Mouse (Mus musculus) heart, postnatal 10 days (tissue): ENCODE data around the gene Gm9513. TPM values are rescaled to one million over a fixed set of nuclear protein-coding genes. Genes with fewer than 3 reads are reported as not detected.
A peak's percentile ranks its signal among the peaks of the same experiment; 100 is the strongest.

Source experiments
- DNase-seq, 2 experiments: peaks; one replicate each; pipeline ENCODE4 v3.0.0; 2021
- intact Hi-C: fragments of 180-260 bp; cut with DNase I; formaldehyde crosslinking; loops from one replicate; pipeline ENCODE4 v1.15.1; 2025
- total RNA-seq, 2 experiments: library from RNA; stranded (reverse); gene quantifications; 2 replicates each; pipeline ENCODE4 v1.2.3; 2021

Gene Gm9513
- not detected for total RNA-seq

DNA sequence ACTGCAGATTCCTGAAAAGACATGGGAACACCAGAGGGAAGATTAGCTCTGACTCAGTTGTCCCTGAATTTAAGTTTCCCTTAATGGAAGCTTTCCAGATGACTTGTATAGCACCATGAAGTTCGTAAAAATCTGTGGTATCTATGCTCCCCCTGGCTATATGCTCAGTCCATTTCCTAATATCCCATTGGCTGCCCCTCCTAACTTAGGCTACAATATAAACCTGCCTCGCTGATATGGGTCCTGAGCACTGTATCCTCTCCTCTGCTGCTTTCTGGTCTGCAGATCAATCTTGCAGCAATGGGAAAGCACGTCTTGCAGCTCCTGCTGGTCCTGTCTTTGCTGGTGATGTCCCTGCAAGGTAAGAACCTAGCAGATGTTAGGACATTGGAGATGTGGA lies at the start of gene Gm9513:
TSS of gene Gm9513 (plus strand) at position 301 of the 400 bp plus-strand sequence.
- intact Hi-C loops = no loop called here
- DNase-seq = no peak

DNA sequence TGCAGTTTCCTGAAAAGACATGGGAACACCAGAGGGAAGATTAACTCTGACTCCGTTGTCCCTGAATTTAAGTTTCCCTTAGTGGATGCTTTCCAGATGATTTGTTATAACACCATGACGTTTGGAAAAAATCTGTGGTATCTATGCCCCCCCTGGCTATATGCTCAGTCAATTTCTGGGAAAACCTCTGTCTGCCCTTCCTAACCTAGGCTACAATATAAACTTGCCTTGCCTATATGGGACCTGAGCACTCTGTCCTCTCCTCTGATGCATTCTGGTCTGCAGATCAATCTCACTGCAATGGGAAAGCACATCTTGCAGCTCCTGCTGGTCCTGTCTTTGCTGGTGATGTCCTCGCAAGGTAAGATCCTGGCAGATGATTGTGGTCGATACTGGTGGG lies 43.9 kb upstream of the Gm9513 start, which contains the start of gene Gm7257:
TSS of gene Gm7257 (plus strand) at position 301 of the 400 bp plus-strand sequence.
- intact Hi-C loops = loop anchor here (10.0 kb wide), 3 partner anchors 253 to 837 kb away; no protein-coding TSS in a partner anchor
- no peak for DNase-seq

DNA sequence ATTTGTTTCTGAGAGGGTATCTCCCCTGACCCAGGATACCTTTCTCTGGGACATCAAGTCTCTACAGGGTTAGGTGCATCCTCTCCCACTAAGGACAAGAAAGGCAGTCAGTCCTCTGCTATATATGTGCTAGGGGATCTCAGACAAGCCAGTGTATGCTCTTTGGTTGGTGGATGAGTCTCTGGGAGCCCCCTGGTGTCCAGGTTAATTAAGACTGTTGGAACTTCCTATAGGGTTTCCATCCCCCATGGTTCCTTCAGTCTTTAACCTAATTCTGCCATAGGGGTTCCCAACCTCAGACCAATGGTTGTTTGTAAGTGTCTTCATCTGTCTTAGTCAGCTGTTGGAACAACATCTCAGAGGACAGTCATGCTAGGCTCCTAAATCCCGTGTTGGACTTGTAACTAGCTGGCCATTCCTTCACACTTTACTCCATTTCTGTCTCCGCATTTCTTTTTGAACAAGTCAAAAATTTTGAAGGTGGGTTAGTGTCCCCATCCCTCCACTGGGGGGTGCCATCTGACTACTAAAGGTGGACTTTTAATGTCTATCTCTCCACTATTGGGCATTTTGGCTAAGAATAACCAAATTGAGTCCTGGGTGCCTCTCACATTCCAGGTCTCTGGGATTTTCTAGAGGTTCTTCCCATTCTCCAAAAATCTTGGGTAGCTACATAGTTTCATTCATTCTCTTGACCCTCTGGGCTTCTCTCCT lies 40.2 kb upstream of the Gm9513 start:
- DNase-seq = peak in 1 of 2 experiments; percentile 5
- intact Hi-C loops = loop anchor here (10.0 kb wide), 3 partner anchors 250 to 840 kb away; no protein-coding TSS in a partner anchor

DNA sequence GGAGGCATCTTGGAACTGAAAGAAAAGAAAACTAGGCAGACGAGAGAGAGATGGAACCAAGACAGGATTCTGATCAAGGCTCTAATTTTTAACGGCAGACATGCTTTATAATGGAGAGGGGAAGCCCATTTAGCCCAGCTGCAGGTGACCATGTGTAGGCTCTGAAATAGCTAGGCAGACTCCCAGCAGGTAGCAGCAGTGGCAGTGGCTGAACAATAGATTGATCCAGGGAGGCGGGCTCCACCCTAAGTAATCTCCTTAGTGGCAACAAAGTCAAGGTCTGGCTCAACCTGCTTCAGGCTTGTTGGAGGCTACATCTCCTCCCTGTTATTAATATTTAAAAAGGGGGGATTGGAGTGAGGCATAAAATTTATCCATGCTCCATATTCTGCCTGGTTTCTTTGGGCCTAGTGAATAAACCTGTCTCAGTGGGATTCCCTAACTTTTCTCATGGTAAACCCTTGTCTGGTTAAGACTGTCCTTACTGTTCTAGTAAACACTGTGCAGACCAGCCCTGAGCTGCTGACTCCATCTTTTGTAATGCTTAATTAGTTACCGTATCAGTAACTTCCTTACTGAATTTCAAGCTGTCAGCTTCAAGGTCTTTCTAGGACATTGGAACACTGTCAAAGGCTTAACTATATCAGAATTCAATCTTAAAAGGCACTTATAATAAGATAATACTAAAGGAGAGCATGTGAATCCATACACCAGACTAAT lies 19.2 kb downstream of the Gm9513 start:
- intact Hi-C loops = no loop called here
- no peak for DNase-seq

DNA sequence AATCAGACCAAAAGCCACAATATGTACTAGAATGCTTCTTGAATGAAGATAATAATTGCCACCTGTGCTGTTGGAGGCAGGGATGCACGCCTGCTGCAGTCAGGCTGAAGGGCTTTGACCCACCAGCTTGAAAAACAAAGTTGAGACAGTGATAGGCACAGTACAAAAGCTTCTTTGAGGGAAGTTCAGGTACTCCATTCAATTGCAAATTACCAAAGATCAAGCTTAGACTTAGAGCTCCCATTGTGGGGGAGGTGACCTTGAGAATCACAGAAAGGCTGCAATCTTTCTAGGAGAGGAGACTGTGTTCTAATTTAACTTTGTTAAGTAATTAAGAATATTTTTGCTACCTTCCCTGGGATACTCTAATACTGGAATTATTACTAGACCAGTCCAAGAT lies 20.4 kb downstream of the Gm9513 start:
- no peak for DNase-seq
- intact Hi-C loops = no loop called here

DNA sequence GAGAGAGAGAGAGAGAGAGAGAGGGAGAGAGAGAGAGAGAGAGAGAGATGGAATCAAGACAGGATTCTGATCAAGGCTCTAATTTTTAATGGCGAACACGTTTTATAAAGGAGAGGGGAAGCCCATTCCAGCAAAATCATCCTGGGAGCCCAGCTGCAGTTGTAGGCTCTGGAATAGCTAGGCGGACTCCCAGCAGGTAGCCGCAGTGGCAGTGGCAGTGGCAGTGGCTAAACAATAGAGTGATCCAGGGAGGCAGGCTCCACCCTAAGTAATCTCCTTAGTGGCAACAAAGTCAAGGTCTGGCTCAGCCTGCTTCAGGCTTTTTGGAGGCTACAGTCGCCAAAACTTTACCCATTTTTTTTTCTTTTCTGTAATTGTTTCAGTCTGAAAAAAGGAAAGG lies 28.8 kb downstream of the Gm9513 start:
- intact Hi-C loops = no loop called here
- DNase-seq = no peak

Other genes with a start within 250 kb of the Gm9513 start
- gene Gm7257, start 43.8 kb upstream of the Gm9513 start, total RNA-seq = not detected
- not detected for gene Gm5615, start 66.3 kb downstream of the Gm9513 start, total RNA-seq
- not detected for gene Gm17689, start 107.0 kb downstream of the Gm9513 start, total RNA-seq
- gene A630095E13Rik, start 167.7 kb downstream of the Gm9513 start, total RNA-seq = not detected
- not detected for gene Acrv1, start 217.6 kb downstream of the Gm9513 start, total RNA-seq